Mouse (Mus musculus) embryo, embryonic 10.5 days (tissue): ENCODE results near the gene Kirrel3.

Experiments
- DNase-seq: peaks from one replicate; pipeline ENCODE4 v3.0.0-alpha.2; 2015; ENCODE audit warnings: low spot score

Gene Kirrel3

DNA sequence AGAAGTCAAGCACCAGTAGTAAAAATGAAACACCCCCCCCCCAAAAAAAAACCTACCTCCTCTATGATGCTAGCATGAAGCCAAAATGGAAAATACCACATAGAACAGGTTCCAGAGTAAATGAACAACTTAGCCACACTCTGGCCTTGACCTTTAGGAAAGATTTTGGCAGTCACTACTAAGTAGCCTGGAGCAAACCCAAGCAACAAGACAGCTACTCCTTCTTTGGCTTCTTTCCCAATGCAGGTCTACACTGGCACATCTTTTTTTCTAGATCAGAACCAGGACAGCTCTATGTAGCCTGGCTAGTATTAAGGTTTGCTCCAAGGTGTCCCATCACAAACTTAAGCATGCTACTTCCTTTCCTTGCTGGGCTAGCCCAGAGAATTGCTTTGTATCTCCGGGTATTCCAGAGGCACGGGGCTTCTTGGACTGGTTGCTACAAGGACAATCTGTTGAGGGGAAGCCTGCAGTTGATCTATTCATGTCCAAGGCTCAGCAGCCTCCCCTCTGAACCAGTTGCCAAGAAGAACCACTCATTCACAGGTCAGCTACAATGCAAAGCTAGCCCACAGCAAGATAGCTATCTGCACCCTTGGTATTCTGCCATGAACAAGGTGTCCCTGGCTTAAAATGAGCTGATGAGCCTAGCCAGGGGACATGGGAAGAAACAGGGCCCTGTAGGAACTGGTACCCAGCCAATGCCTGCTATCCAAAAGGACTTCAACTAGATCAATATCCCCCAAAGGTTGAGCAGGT, 573.1 kb downstream of the Kirrel3 start:
- DNase-seq, result no peak

GRCm38 (mm10) chr9:35059881-35060280, 574.2 kb downstream of the Kirrel3 start:
- no peak for DNase-seq

GRCm38 (mm10) chr9:35061446-35061845, 575.8 kb downstream of the Kirrel3 start:
- no peak for DNase-seq
